Mouse (Mus musculus): Measurements from ENCODE around the gene Pxdn. TPM values are rescaled to one million over a fixed set of nuclear protein-coding genes. Genes with fewer than 3 reads are reported as not detected.

The Pxdn gene
- polyA plus RNA-seq, 1 experiment from 2014 or later = 105 TPM

GRCm38 (mm10) chr12:30048848-30049247 is 111.4 kb downstream of the Pxdn start:
- H3K9ac ChIP-seq (ENCODE audit: low read length) = no peak overlapping the region
- ATAC-seq (ENCODE audit: low read depth) = no peak

GRCm38 (mm10) chr12:30049818-30050217 is 112.4 kb downstream of the Pxdn start:
- no peaks in the 10 kb centered on the region for H3K4me1 ChIP-seq (replicated peaks; ENCODE audit: control insufficient read depth, insufficient read depth, low read length)
- H3K4me3 ChIP-seq (ENCODE audit: low read length) = no peak overlapping the region
- 73% methylated on average over 9 of the region's 9 CpGs for WGBS
- H3K36me3 ChIP-seq (ENCODE audit: control insufficient read depth, insufficient read depth, low read length) = no peaks in the 10 kb centered on the region
- no peaks in the 10 kb centered on the region for H3K9me3 ChIP-seq (ENCODE audit: control insufficient read depth, low read length)
- no peak overlapping the region for H3K4me2 ChIP-seq (ENCODE audit: low read depth, low read length)
- H3K9ac ChIP-seq (ENCODE audit: low read length) = no peak overlapping the region
- no peak for ATAC-seq (ENCODE audit: low read depth)
- H3K27me3 ChIP-seq (ENCODE audit: control insufficient read depth, insufficient read depth, low read depth, low read length) = no peaks in the 10 kb centered on the region
- no peak overlapping the region for H3K27ac ChIP-seq (ENCODE audit: low read length)

More at GRCm38 (mm10) chr12:30048848-30049247, 111.4 kb downstream of the Pxdn start:
- Histone ChIP-seq H3K4me1 (replicated peaks; ENCODE audit: control insufficient read depth, insufficient read depth, low read length) (no peaks in the 10 kb centered on the region), H3K27ac (ENCODE audit: low read length) (no peak overlapping the region), H3K4me3 (ENCODE audit: low read length) (no peak overlapping the region), H3K27me3 (ENCODE audit: control insufficient read depth, insufficient read depth, low read depth, low read length) (no peaks in the 10 kb centered on the region), H3K36me3 (ENCODE audit: control insufficient read depth, insufficient read depth, low read length) (no peaks in the 10 kb centered on the region), H3K4me2 (ENCODE audit: low read depth, low read length) (no peak overlapping the region), H3K9me3 (ENCODE audit: control insufficient read depth, low read length) (no peaks in the 10 kb centered on the region)
- 80% methylated on average over 5 of the region's 6 CpGs for WGBS

DNA sequence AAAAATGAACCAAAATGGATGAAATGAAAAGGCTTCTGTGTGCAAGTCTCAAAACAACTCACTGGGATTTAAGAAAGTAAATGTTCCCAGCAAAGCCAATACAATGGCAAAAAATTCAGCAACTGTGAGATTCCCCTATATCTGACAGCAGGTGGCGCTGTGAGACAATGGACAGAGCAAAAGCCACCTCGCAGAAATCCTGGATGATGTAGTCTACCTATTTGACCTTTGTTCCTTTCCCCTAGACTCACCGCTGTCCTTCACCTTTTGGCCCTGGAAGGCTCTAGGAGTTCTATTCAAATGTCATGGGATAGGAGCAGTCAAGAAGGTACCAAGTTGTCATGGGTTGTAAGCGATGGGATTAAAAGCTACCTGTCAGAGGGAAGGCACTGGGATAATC is 112.8 kb downstream of the Pxdn start:
- no peak for ATAC-seq (ENCODE audit: low read depth)
- no peak overlapping the region for H3K4me3 ChIP-seq (ENCODE audit: low read length)
- H3K36me3 ChIP-seq (ENCODE audit: control insufficient read depth, insufficient read depth, low read length) = no peaks in the 10 kb centered on the region
- no peak overlapping the region for H3K27ac ChIP-seq (ENCODE audit: low read length)
- WGBS = 22% methylated on average over 4 of the region's 4 CpGs
- H3K4me2 ChIP-seq (ENCODE audit: low read depth, low read length) = no peak overlapping the region
- no peak overlapping the region for H3K9ac ChIP-seq (ENCODE audit: low read length)
- H3K4me1 ChIP-seq (replicated peaks; ENCODE audit: control insufficient read depth, insufficient read depth, low read length) = no peaks in the 10 kb centered on the region
- no peaks in the 10 kb centered on the region for H3K9me3 ChIP-seq (ENCODE audit: control insufficient read depth, low read length)
- H3K27me3 ChIP-seq (ENCODE audit: control insufficient read depth, insufficient read depth, low read depth, low read length) = no peaks in the 10 kb centered on the region

DNA sequence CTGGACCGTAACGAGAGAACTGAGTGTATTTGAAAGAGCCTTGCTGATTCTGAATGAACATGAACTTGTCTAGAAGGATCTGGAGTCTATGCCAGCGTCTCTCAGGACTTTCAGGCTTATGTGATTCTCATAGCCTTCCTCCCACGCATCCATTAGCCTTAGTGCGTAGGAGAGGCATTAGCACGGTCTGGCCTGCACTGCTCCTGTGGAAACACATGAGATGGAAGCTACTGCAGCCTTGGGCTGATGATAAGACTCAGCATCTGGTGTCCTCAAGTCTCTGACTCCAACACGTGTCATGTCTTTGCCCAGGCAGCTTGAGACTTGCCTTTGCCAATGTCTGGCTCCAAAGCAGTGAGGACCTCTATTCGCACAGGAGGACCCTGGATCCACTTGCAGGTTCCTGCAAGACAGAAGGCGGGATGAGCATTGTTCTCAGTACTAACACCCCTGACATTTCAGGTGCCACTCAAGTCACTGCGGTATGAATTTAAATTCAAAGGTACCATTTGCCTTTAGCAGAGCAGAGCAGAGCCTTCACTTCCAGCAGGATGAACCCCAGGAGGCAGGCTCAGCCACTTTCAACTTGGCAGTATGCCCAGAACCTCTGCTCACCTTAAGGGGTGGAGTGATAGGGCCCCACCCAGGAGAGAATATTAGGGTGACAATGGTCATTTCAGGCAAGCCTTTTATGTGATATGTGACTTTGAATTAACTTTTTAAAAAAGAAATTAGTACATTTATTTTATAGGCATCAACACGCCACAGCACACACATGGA is 117.5 kb downstream of the Pxdn start:
- H3K4me3 ChIP-seq (ENCODE audit: low read length) = no peak overlapping the region
- H3K27ac ChIP-seq (ENCODE audit: low read length) = no peak overlapping the region
- no peaks in the 10 kb centered on the region for H3K4me1 ChIP-seq (replicated peaks; ENCODE audit: control insufficient read depth, insufficient read depth, low read length)
- no peak overlapping the region for H3K4me2 ChIP-seq (ENCODE audit: low read depth, low read length)
- H3K9me3 ChIP-seq (ENCODE audit: control insufficient read depth, low read length) = no peaks in the 10 kb centered on the region
- ATAC-seq (ENCODE audit: low read depth) = no peak
- no peak overlapping the region for H3K9ac ChIP-seq (ENCODE audit: low read length)
- 80% methylated on average over 11 of the region's 11 CpGs for WGBS
- H3K27me3 ChIP-seq (ENCODE audit: control insufficient read depth, insufficient read depth, low read depth, low read length) = no peaks in the 10 kb centered on the region; the same call in 1 of the 2 replicates
- H3K36me3 ChIP-seq (ENCODE audit: control insufficient read depth, insufficient read depth, low read length) = no peaks in the 10 kb centered on the region

- H3K27ac ChIP-seq (ENCODE audit: low read length) = no peak overlapping the region
- H3K4me3 ChIP-seq (ENCODE audit: low read length) = no peak overlapping the region
- H3K36me3 ChIP-seq (ENCODE audit: control insufficient read depth, insufficient read depth, low read length) = no peaks in the 10 kb centered on the region
- no peak for ATAC-seq (ENCODE audit: low read depth)
- no peaks in the 10 kb centered on the region for H3K4me1 ChIP-seq (replicated peaks; ENCODE audit: control insufficient read depth, insufficient read depth, low read length)
- H3K9me3 ChIP-seq (ENCODE audit: control insufficient read depth, low read length) = no peaks in the 10 kb centered on the region
- WGBS = 58% methylated on average over 6 of the region's 6 CpGs
- no peak overlapping the region for H3K9ac ChIP-seq (ENCODE audit: low read length)
- no peak overlapping the region for H3K4me2 ChIP-seq (ENCODE audit: low read depth, low read length)
- H3K27me3 ChIP-seq (ENCODE audit: control insufficient read depth, insufficient read depth, low read depth, low read length) = no peaks in the 10 kb centered on the region; the same call in 1 of the 2 replicates
Observed at GRCm38 (mm10) chr12:30058044-30058443, 120.6 kb downstream of the Pxdn start.

- no peaks in the 10 kb centered on the region; the same call in 1 of the 2 replicates for H3K27me3 ChIP-seq (ENCODE audit: control insufficient read depth, insufficient read depth, low read depth, low read length)
- H3K27ac ChIP-seq (ENCODE audit: low read length) = no peak overlapping the region
- no peak overlapping the region for H3K9ac ChIP-seq (ENCODE audit: low read length)
- H3K4me3 ChIP-seq (ENCODE audit: low read length) = no peak overlapping the region
- 30% methylated on average over 1 of the region's 1 CpGs for WGBS
- no peaks in the 10 kb centered on the region for H3K9me3 ChIP-seq (ENCODE audit: control insufficient read depth, low read length)
- ATAC-seq (ENCODE audit: low read depth) = no peak
- no peak overlapping the region for H3K4me2 ChIP-seq (ENCODE audit: low read depth, low read length)
- H3K4me1 ChIP-seq (replicated peaks; ENCODE audit: control insufficient read depth, insufficient read depth, low read length) = no peaks in the 10 kb centered on the region
- no peaks in the 10 kb centered on the region for H3K36me3 ChIP-seq (ENCODE audit: control insufficient read depth, insufficient read depth, low read length)
Observed at GRCm38 (mm10) chr12:30061503-30062117, 124.2 kb downstream of the Pxdn start.

- no peak overlapping the region for H3K27ac ChIP-seq (ENCODE audit: low read length)
- ATAC-seq (ENCODE audit: low read depth) = no peak
- no peaks in the 10 kb centered on the region for H3K4me1 ChIP-seq (replicated peaks; ENCODE audit: control insufficient read depth, insufficient read depth, low read length)
- 25% methylated on average over 6 of the region's 6 CpGs for WGBS
- no peak overlapping the region for H3K4me3 ChIP-seq (ENCODE audit: low read length)
- H3K4me2 ChIP-seq (ENCODE audit: low read depth, low read length) = no peak overlapping the region
- H3K9ac ChIP-seq (ENCODE audit: low read length) = no peak overlapping the region
- H3K27me3 ChIP-seq (ENCODE audit: control insufficient read depth, insufficient read depth, low read depth, low read length) = no peaks in the 10 kb centered on the region; the same call in 1 of the 2 replicates
- no peaks in the 10 kb centered on the region for H3K9me3 ChIP-seq (ENCODE audit: control insufficient read depth, low read length)
- no peaks in the 10 kb centered on the region for H3K36me3 ChIP-seq (ENCODE audit: control insufficient read depth, insufficient read depth, low read length)
Observed at GRCm38 (mm10) chr12:30062118-30062505, 124.7 kb downstream of the Pxdn start.

Other genes with a start within 250 kb of the Pxdn start
- gene Tpo, start 195.0 kb downstream of the Pxdn start, polyA plus RNA-seq (2015; fragmentation: Nextera tagmentation; extraction: Ambion mirVana) = not detected in 2 replicates